Mouse (Mus musculus) CH12.LX (cell line): ENCODE results near the gene Ldhal6b. TPM values are rescaled to one million over a fixed set of nuclear protein-coding genes. Genes with fewer than 3 reads are reported as not detected.
A peak's percentile ranks its signal among the peaks of the same experiment; 100 is the strongest.

ENCODE experiments used
- DNase-seq: peaks from one replicate; pipeline ENCODE4 v3.0.0-alpha.2; 2013; ENCODE audit errors: extremely low read depth
- H3K27ac ChIP-seq: 2 replicates; pipeline ENCODE4 v1.5.1; 2012; ENCODE audit warnings: low read depth, mild to moderate bottlenecking, control low read depth, moderate library complexity; ENCODE audit not compliant: insufficient read depth
- H3K27me3 ChIP-seq: replicated peaks from 2 replicates; pipeline ENCODE3; 2012; ENCODE audit warnings: inconsistent platforms
- H3K36me3 ChIP-seq, 2 experiments: replicated peaks in 1 of 2; 2 replicates each; pipeline versions ENCODE3 to v1.6.1; 2012; ENCODE audit warnings: inconsistent platforms in 1 of 2, low read length in 1 of 2, mild to moderate bottlenecking in 1 of 2, mixed read lengths in 1 of 2, moderate library complexity in 1 of 2; ENCODE audit not compliant: control insufficient read depth in 1 of 2, insufficient read depth in 1 of 2
- H3K4me1 ChIP-seq, 2 experiments: 2 replicates each; pipeline ENCODE4 v1.6.1; 2012; ENCODE audit warnings: inconsistent platforms in 1 of 2, moderate library complexity in 1 of 2; ENCODE audit not compliant: insufficient read depth in 2 of 2, control insufficient read depth in 1 of 2
- H3K4me2 ChIP-seq: 2 replicates; pipeline ENCODE4 v1.6.1; 2012; ENCODE audit warnings: low read depth, mild to moderate bottlenecking, control low read depth; ENCODE audit not compliant: poor library complexity, insufficient read depth, severe bottlenecking
- H3K4me3 ChIP-seq, 3 experiments: fragments of 150-350 bp in 1 of 3; sonication (generic) in 1 of 3; replicated peaks in 1 of 3; 2 replicates each; pipeline versions ENCODE3 to v1.5.1; 2011 to 2012; ENCODE audit warnings: low read depth in 2 of 3, low read length in 2 of 3, mild to moderate bottlenecking in 2 of 3, moderate library complexity in 2 of 3, control low read depth in 1 of 3, improper control_type of control experiment in 1 of 3, inconsistent platforms in 1 of 3, mixed read lengths in 1 of 3; ENCODE audit not compliant: poor library complexity in 1 of 3
- H3K79me2 ChIP-seq: replicated peaks from 2 replicates; pipeline ENCODE4 v1.6.1; 2012; ENCODE audit warnings: mild to moderate bottlenecking, moderate library complexity; ENCODE audit not compliant: control insufficient read depth, poor library complexity, insufficient read depth, severe bottlenecking; ENCODE audit errors: extremely low read depth
- H3K9ac ChIP-seq: 2 replicates; pipeline ENCODE4 v1.6.1; 2012; ENCODE audit warnings: low read depth, mild to moderate bottlenecking, control low read depth, moderate library complexity; ENCODE audit not compliant: insufficient read depth
- H3K9me3 ChIP-seq: replicated peaks from 2 replicates; pipeline ENCODE3; 2012; ENCODE audit warnings: low read length, inconsistent platforms, mixed read lengths
- BHLHE40 ChIP-seq: IDR thresholded peaks from 2 replicates; pipeline ENCODE4 v1.6.1; 2011; ENCODE audit warnings: mild to moderate bottlenecking, low read depth, low read length, improper control_type of control experiment
- CHD2 ChIP-seq: IDR thresholded peaks from 2 replicates; pipeline ENCODE4 v1.6.1; 2011; ENCODE audit warnings: low read length, improper control_type of control experiment
- CTCF ChIP-seq, 2 experiments: IDR thresholded peaks in 1 of 2; conservative IDR thresholded peaks in 1 of 2; 2 replicates each; pipeline ENCODE4 v1.5.1; 2011 to 2012; ENCODE audit warnings: low read depth in 2 of 2, low read length in 2 of 2, improper control_type of control experiment in 1 of 2, inconsistent platforms in 1 of 2, mild to moderate bottlenecking in 1 of 2, moderate library complexity in 1 of 2
- E2F4 ChIP-seq: IDR thresholded peaks from 2 replicates; pipeline ENCODE4 v1.6.1; 2011; ENCODE audit warnings: low read depth, low read length, improper control_type of control experiment; ENCODE audit not compliant: insufficient replicate concordance
- ELF1 ChIP-seq: IDR thresholded peaks from 2 replicates; pipeline ENCODE4 v1.6.1; 2014; ENCODE audit warnings: low read depth, mild to moderate bottlenecking, inconsistent platforms, low read length, improper control_type of control experiment
- ETS1 ChIP-seq: conservative IDR thresholded peaks from 2 replicates; pipeline ENCODE4 v1.6.1; 2012; ENCODE audit warnings: low read depth, mild to moderate bottlenecking, inconsistent platforms, low read length, improper control_type of control experiment, moderate library complexity
- HCFC1 ChIP-seq: IDR thresholded peaks from 2 replicates; pipeline ENCODE4 v1.6.1; 2012; ENCODE audit warnings: low read depth, mild to moderate bottlenecking, inconsistent platforms, low read length, improper control_type of control experiment
- IRF4 ChIP-seq: IDR thresholded peaks from 2 replicates; pipeline ENCODE4 v1.6.1; 2014; ENCODE audit warnings: low read depth, mild to moderate bottlenecking, inconsistent platforms, low read length, improper control_type of control experiment
- JUND ChIP-seq: conservative IDR thresholded peaks from 2 replicates; pipeline ENCODE4 v1.6.1; 2011; ENCODE audit warnings: low read depth, low read length, improper control_type of control experiment
- KAT2A ChIP-seq: IDR thresholded peaks from 2 replicates; pipeline ENCODE4 v1.6.1; 2012; ENCODE audit warnings: low read length, improper control_type of control experiment, inconsistent platforms; ENCODE audit not compliant: insufficient replicate concordance
- MAZ ChIP-seq: IDR thresholded peaks from 2 replicates; pipeline ENCODE4 v1.6.1; 2012; ENCODE audit warnings: low read depth, mild to moderate bottlenecking, inconsistent platforms, low read length, improper control_type of control experiment, moderate library complexity
- MEF2A ChIP-seq: IDR thresholded peaks from 2 replicates; pipeline ENCODE4 v1.6.1; 2014; ENCODE audit warnings: low read depth, mild to moderate bottlenecking, inconsistent platforms, low read length, improper control_type of control experiment, borderline replicate concordance
- MYC ChIP-seq: IDR thresholded peaks from 2 replicates; pipeline ENCODE4 v1.6.1; 2011; ENCODE audit warnings: low read depth, mild to moderate bottlenecking, improper control_type of control experiment, low read length
- NELFE ChIP-seq: IDR thresholded peaks from 2 replicates; pipeline ENCODE4 v1.6.1; 2011; ENCODE audit warnings: low read depth, low read length, improper control_type of control experiment
- NRF1 ChIP-seq: IDR thresholded peaks from 2 replicates; pipeline ENCODE4 v1.6.1; 2014; ENCODE audit warnings: low read depth, mild to moderate bottlenecking, inconsistent platforms, low read length, improper control_type of control experiment, moderate library complexity
- POLR2A ChIP-seq: IDR thresholded peaks from 2 replicates; pipeline ENCODE4 v1.6.1; 2011; ENCODE audit warnings: low read depth, mild to moderate bottlenecking, improper control_type of control experiment, low read length
- RAD21 ChIP-seq: IDR thresholded peaks from 2 replicates; pipeline ENCODE4 v1.6.1; 2011; ENCODE audit warnings: low read depth, mild to moderate bottlenecking, low read length, improper control_type of control experiment, moderate library complexity
- SIN3A ChIP-seq: IDR thresholded peaks from 2 replicates; pipeline ENCODE4 v1.6.1; 2012; ENCODE audit warnings: low read length, improper control_type of control experiment, inconsistent platforms
- SMC3 ChIP-seq: IDR thresholded peaks from 2 replicates; pipeline ENCODE4 v1.6.1; 2011; ENCODE audit warnings: low read depth, low read length, improper control_type of control experiment
- TCF12 ChIP-seq: IDR thresholded peaks from 2 replicates; pipeline ENCODE4 v1.6.1; 2014; ENCODE audit warnings: low read depth, mild to moderate bottlenecking, inconsistent platforms, low read length, improper control_type of control experiment
- USF2 ChIP-seq: conservative IDR thresholded peaks from 2 replicates; pipeline ENCODE4 v1.6.1; 2011; ENCODE audit warnings: low read depth, low read length, improper control_type of control experiment
- ZC3H11A ChIP-seq: IDR thresholded peaks from 2 replicates; pipeline ENCODE4 v1.6.1; 2012; ENCODE audit warnings: low read depth, mild to moderate bottlenecking, inconsistent platforms, low read length, improper control_type of control experiment
- ZNF384 ChIP-seq: IDR thresholded peaks from 2 replicates; pipeline ENCODE4 v1.6.1; 2012; ENCODE audit warnings: low read depth, low read length, improper control_type of control experiment, inconsistent platforms
- dilution Hi-C: fragments of 300-500 bp; cut with MboI; formaldehyde crosslinking; loops from 2 replicates; pipeline ENCODE4 v1.14.3; 2020; ENCODE audit warnings: low sequenced_read_pairs; ENCODE audit not compliant: extremely low pct_unique_long_range_greater_than_20kb, extremely low pct_ligation_motif_present
- in situ Hi-C: fragments of 300-500 bp; cut with MboI; formaldehyde crosslinking; loops from 3 replicates; pipeline ENCODE4 v1.14.3; 2019; ENCODE audit warnings: low sequenced_read_pairs, low pct_ligation_motif_present, low pct_unique_long_range_greater_than_20kb, mixed read lengths
- polyA plus RNA-seq: library from polyadenylated mRNA; unstranded; fragments of >175 nt; gene quantifications from 2 replicates; pipeline ENCODE4 v1.2.1, GENCODE M21; 2012; ENCODE audit warnings: low read depth; ENCODE audit not compliant: insufficient read length
- total RNA-seq, 2 experiments: library from RNA; depleted of rRNA; stranded (reverse); fragments of 300-350 nt in 1 of 2; fragments of >200 nt in 1 of 2; gene quantifications; 2 replicates each; pipeline ENCODE4 v1.2.3; 2012 to 2014

Gene Ldhal6b
- total and polyA plus RNA-seq, 3 experiments = 0.15 to 0.25 TPM; not detected in 1

DNA sequence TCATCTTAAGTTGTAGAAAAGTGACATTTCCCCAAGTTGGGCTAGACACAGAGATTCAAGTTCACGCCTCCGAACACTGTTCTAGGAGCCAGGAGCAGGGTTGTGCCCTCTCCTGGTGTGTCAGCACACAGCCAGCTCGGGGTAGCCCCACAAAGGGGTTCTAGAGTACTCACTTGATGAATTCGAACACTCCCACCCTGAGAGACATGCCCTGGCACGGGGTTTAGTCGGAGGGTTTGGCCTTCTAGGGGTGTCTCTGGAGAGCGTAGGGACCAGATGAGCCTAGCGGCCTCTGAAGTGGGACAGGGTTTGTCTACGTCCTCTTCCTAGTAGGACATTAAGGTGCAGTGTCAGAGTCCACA, 11.2 kb upstream of the Ldhal6b start:
- TF ChIP-seq E2F4 = no peak
- no peak for TF ChIP-seq SIN3A
- TF ChIP-seq BHLHE40 = no peak
- no peak for TF ChIP-seq CHD2
- TF ChIP-seq JUND = no peak
- in situ Hi-C loops = loop anchor here (25.0 kb wide), 2 partner anchors 483 to 583 kb away; no protein-coding TSS in a partner anchor
- no peak overlapping the region for H3K4me3 ChIP-seq
- peaks cover 32 to 77% of the 10 kb centered on the region in 2 experiments for H3K36me3 ChIP-seq
- H3K79me2 ChIP-seq = no peaks in the 10 kb centered on the region
- no peaks in the 10 kb centered on the region for H3K4me1 ChIP-seq
- H3K4me2 ChIP-seq = no peak overlapping the region
- H3K27me3 ChIP-seq = no peaks in the 10 kb centered on the region
- no peak for DNase-seq
- dilution Hi-C loops = no loop called here
- H3K27ac ChIP-seq = no peak overlapping the region
- no peak overlapping the region for H3K9ac ChIP-seq
- no peaks in the 10 kb centered on the region for H3K9me3 ChIP-seq

GRCm38 (mm10) chr17:5429090-5429771, 10.7 kb upstream of the Ldhal6b start:
- H3K79me2 ChIP-seq = no peaks in the 10 kb centered on the region
- no peaks in the 10 kb centered on the region for H3K27me3 ChIP-seq
- no peak for TF ChIP-seq ETS1
- no peak for TF ChIP-seq MAZ
- no peak for TF ChIP-seq POLR2A
- TF ChIP-seq MEF2A = peak; percentile 12; the same call in 1 of the 2 replicates
- peak; percentile 94 for TF ChIP-seq SMC3
- peak; percentile 97 to 100 for TF ChIP-seq CTCF (conservative IDR thresholded peaks at IDR 0.05 in 1 of 2, IDR thresholded peaks at IDR 0.05 in 1 of 2; ENCODE audit: low read depth in 2 of 2, low read length in 2 of 2)
- TF ChIP-seq NRF1 = no peak
- peak; percentile 36 for TF ChIP-seq HCFC1
- TF ChIP-seq MYC = 0 out of 2 replicates have a peak, but pooled peaks have one; percentile 37
- TF ChIP-seq IRF4 = peak; percentile 57; the same call in 1 of the 2 replicates
- peak; percentile 66 for TF ChIP-seq ZC3H11A
- peak; percentile 85 for TF ChIP-seq RAD21
- TF ChIP-seq SIN3A = no peak
- no peak for TF ChIP-seq USF2
- no peak for TF ChIP-seq KAT2A
- TF ChIP-seq ELF1 = peak; percentile 82
- TF ChIP-seq ZNF384 = peak; percentile 67
- TF ChIP-seq TCF12 = 0 out of 2 replicates have a peak, but pooled peaks have one; percentile 50
- TF ChIP-seq NELFE = peak; percentile 83; the same call in 1 of the 2 replicates
- dilution Hi-C loops (no loop called here), in situ Hi-C loops (loop anchor here (25.0 kb wide), 2 partner anchors 483 to 583 kb away; no protein-coding TSS in a partner anchor)
- no peak overlapping the region for H3K4me3 ChIP-seq
- no peak overlapping the region for H3K27ac ChIP-seq
- no peak overlapping the region for H3K4me2 ChIP-seq
- no peaks in the 10 kb centered on the region for H3K4me1 ChIP-seq
- no peaks in the 10 kb centered on the region for H3K9me3 ChIP-seq
- H3K36me3 ChIP-seq = peaks cover 32 to 80% of the 10 kb centered on the region in 2 experiments
- peak; percentile 93 for DNase-seq
- H3K9ac ChIP-seq = no peak overlapping the region
